Mouse (Mus musculus): ENCODE data around the gene Lrmp.

GRCm38 (mm10) chr6:145140706-145141105, 25.3 kb downstream of the Lrmp start:
- TF ChIP-seq CTCF (IDR thresholded peaks at IDR 0.05) = no peak
- TF ChIP-seq EP300 (IDR thresholded peaks at IDR 0.05) = no peak
